Mouse (Mus musculus) kidney, adult 8-10 months (tissue): ENCODE results near the gene Sprr2a3.
"Not testable (repeated sequence)": the region's sequence is repeated elsewhere in the genome, so short reads cannot be mapped to it uniquely, and the experiment has no call there.

Source experiments
- DNase-seq, 2 experiments: peaks; one replicate each; pipeline ENCODE4 v3.0.0; 2022

Sprr2a3 gene

GRCm38 (mm10) chr3:92285101-92285500, at the start of gene Sprr2a3:
TSS of gene Sprr2a3 (plus strand) at chr3:92285417.
- DNase-seq, result not testable (repeated sequence)

GRCm38 (mm10) chr3:92236463-92237189, 48.6 kb upstream of the Sprr2a3 start:
- DNase-seq, result not testable (repeated sequence)

- not testable (repeated sequence) for DNase-seq
Observed at GRCm38 (mm10) chr3:92238736-92239135, 46.5 kb upstream of the Sprr2a3 start.

- not testable (repeated sequence) for DNase-seq
Observed at GRCm38 (mm10) chr3:92239197-92239596, 46.0 kb upstream of the Sprr2a3 start.

GRCm38 (mm10) chr3:92244833-92245232, 40.4 kb upstream of the Sprr2a3 start:
- DNase-seq, result not testable (repeated sequence)

GRCm38 (mm10) chr3:92246245-92246644, 39.0 kb upstream of the Sprr2a3 start:
- not testable (repeated sequence) for DNase-seq

- DNase-seq, result not testable (repeated sequence)
Observed at GRCm38 (mm10) chr3:92248494-92248893, 36.7 kb upstream of the Sprr2a3 start.

- not testable (repeated sequence) for DNase-seq
Observed at GRCm38 (mm10) chr3:92250450-92250849, 34.8 kb upstream of the Sprr2a3 start.

- DNase-seq, result not testable (repeated sequence)
Observed at GRCm38 (mm10) chr3:92253860-92254259, 31.4 kb upstream of the Sprr2a3 start.

- not testable (repeated sequence) for DNase-seq
Observed at GRCm38 (mm10) chr3:92258526-92258925, 26.7 kb upstream of the Sprr2a3 start.

- not testable (repeated sequence) for DNase-seq
Observed at GRCm38 (mm10) chr3:92263462-92263861, 21.8 kb upstream of the Sprr2a3 start.

- not testable (repeated sequence) for DNase-seq
Observed at GRCm38 (mm10) chr3:92271414-92271985, 13.7 kb upstream of the Sprr2a3 start.

- DNase-seq, result not testable (repeated sequence)
Observed at GRCm38 (mm10) chr3:92273504-92273903, 11.7 kb upstream of the Sprr2a3 start.

GRCm38 (mm10) chr3:92274018-92274417, 11.2 kb upstream of the Sprr2a3 start:
- DNase-seq, result not testable (repeated sequence)

- DNase-seq, result not testable (repeated sequence)
Observed at GRCm38 (mm10) chr3:92279663-92280062, 5.6 kb upstream of the Sprr2a3 start.

- not testable (repeated sequence) for DNase-seq
Observed at GRCm38 (mm10) chr3:92280963-92281606, 4.1 kb upstream of the Sprr2a3 start.

- not testable (repeated sequence) for DNase-seq
Observed at GRCm38 (mm10) chr3:92288489-92288888, 3.3 kb downstream of the Sprr2a3 start.

GRCm38 (mm10) chr3:92307406-92307805, 22.2 kb downstream of the Sprr2a3 start:
- DNase-seq, result no peak

GRCm38 (mm10) chr3:92316320-92316719, 31.1 kb downstream of the Sprr2a3 start, which contains the start of gene Sprr2b:
TSS of gene Sprr2b (plus strand) at chr3:92316620.
- DNase-seq, result no peak

GRCm38 (mm10) chr3:92317384-92317783, 32.2 kb downstream of the Sprr2a3 start:
- no peak for DNase-seq

- DNase-seq, result no peak
Observed at GRCm38 (mm10) chr3:92336278-92336677, 51.1 kb downstream of the Sprr2a3 start.

- DNase-seq, result no peak
Observed at GRCm38 (mm10) chr3:92338840-92339239, 53.6 kb downstream of the Sprr2a3 start, which contains the start of gene Sprr2d. TSS of gene Sprr2d (plus strand) at chr3:92339140.
